23 mouse cellular contexts compared by ENCODE assay signal in genomic region chr1:34859761-34860160, GRCm38 (mm10). TPM values are rescaled to one million over a fixed set of nuclear protein-coding genes. Genes with fewer than 3 reads are reported as not detected.
DNase-seq lines count a peak whose midpoint lies in the region; ATAC-seq and TF ChIP-seq lines count a peak whose summit lies in the region.
"Had no signal": no experiment of that assay in that cellular context is flagged by ENCODE, and none has a peak within 500 bp of the region (broad histone marks: within the 10 kb centered on the region; RNA-seq: fewer than 3 reads in every experiment).

No protein-coding gene starts in this region.

- DNase-seq in ES-CJ7 (ENCODE audit: low read depth, low spot score) (peak; percentile 31), R1 (ENCODE audit: low read depth, low spot score) (peak; percentile 73)
- DNase-seq in thymus, adult 18-20 months, result no peak
- DNase-seq: adrenal gland, adult 8-10 months; adrenal gland, postnatal 14 days; adrenal gland, postnatal 36 days; cerebellum, adult 11-12 months; cerebellum, adult 2 months; cerebellum, adult 9-10 months; cerebellum, postnatal 25 days; embryo, embryonic 11 days had no signal

- peaks cover 28% of the 10 kb centered on the region for H3K79me2 ChIP-seq in myocyte (ENCODE audit: control insufficient read depth, insufficient read depth)

- WGBS in hindbrain, embryonic 12.5 days, result 92% methylated on average over 3 of the region's 3 CpGs

- no peak overlapping the region for H3ac ChIP-seq in myocyte (ENCODE audit: control insufficient read depth, insufficient read length)

- TF ChIP-seq POLR2A in myocyte (IDR thresholded peaks at IDR 0.05; ENCODE audit: insufficient read length, low read depth), result no peak

- H3K27me3 ChIP-seq in myocyte (ENCODE audit: control insufficient read depth, insufficient read depth, insufficient read length), result no peaks in the 10 kb centered on the region
- H3K27me3 ChIP-seq in hindbrain, embryonic 12.5 days, result no peaks in the 10 kb centered on the region
- H3K27me3 ChIP-seq: embryonic facial prominence, embryonic 13.5 days; embryonic facial prominence, embryonic 15.5 days; forebrain, embryonic 12.5 days; Patski had no signal

- H3K4me3 ChIP-seq in myocyte, result no peak overlapping the region
- no peak overlapping the region for H3K4me3 ChIP-seq in hindbrain, embryonic 12.5 days
- H3K4me3 ChIP-seq: embryonic facial prominence, embryonic 13.5 days; embryonic facial prominence, embryonic 15.5 days; erythroblast, embryonic 14.5 days; forebrain, embryonic 10.5 days; forebrain, embryonic 12.5 days had no signal

- no peak overlapping the region for H3K9ac ChIP-seq in hindbrain, embryonic 12.5 days
- H3K9ac ChIP-seq: embryonic facial prominence, embryonic 13.5 days; embryonic facial prominence, embryonic 15.5 days; forebrain, embryonic 12.5 days had no signal

- H3K9me3 ChIP-seq in hindbrain, embryonic 12.5 days (replicated peaks), result no peaks in the 10 kb centered on the region
- H3K9me3 ChIP-seq: embryonic facial prominence, embryonic 13.5 days; embryonic facial prominence, embryonic 15.5 days; forebrain, embryonic 10.5 days; forebrain, embryonic 12.5 days; G1E had no signal

- no peaks in the 10 kb centered on the region for H3K4me1 ChIP-seq in hindbrain, embryonic 12.5 days
- H3K4me1 ChIP-seq: embryonic facial prominence, embryonic 13.5 days; embryonic facial prominence, embryonic 15.5 days; forebrain, embryonic 10.5 days; forebrain, embryonic 12.5 days had no signal

- H3K36me3 ChIP-seq in myocyte (ENCODE audit: control insufficient read depth, insufficient read depth), result peaks cover 14% of the 10 kb centered on the region
- H3K36me3 ChIP-seq in hindbrain, embryonic 12.5 days, result peaks cover 26% of the 10 kb centered on the region

- no peak overlapping the region for H3K4me2 ChIP-seq in myocyte (ENCODE audit: low read depth)
- no peak overlapping the region for H3K4me2 ChIP-seq in hindbrain, embryonic 12.5 days (replicated peaks)
- H3K4me2 ChIP-seq: embryonic facial prominence, embryonic 13.5 days; embryonic facial prominence, embryonic 15.5 days; forebrain, embryonic 12.5 days had no signal

- ATAC-seq in hindbrain, embryonic 12.5 days (ENCODE audit: low FRiP score), result no peak
- ATAC-seq: activated CD4-positive, CD25-positive, alpha-beta regulatory T cell, adult 4 months; forebrain, embryonic 14.5 days; forebrain, embryonic 16.5 days; Patski had no signal

- no peak overlapping the region for H3K27ac ChIP-seq in hindbrain, embryonic 12.5 days
- H3K27ac ChIP-seq: embryonic facial prominence, embryonic 13.5 days; embryonic facial prominence, embryonic 15.5 days; forebrain, embryonic 10.5 days; forebrain, embryonic 12.5 days had no signal

TF ChIP-seq in myocyte, 11 proteins besides CTCF, POLR2A, EP300 and RAD21:
- TF ChIP-seq REST (IDR thresholded peaks at IDR 0.05; ENCODE audit: insufficient read depth, insufficient read length), result no peak
- TF ChIP-seq MYOD1 (IDR thresholded peaks at IDR 0.05; ENCODE audit: control insufficient read depth in 1 of 3, insufficient read length in 2 of 3, low read depth in 2 of 3), result peak in 2 of 3 experiments; percentile 66 to 72
- TF ChIP-seq MYOG (IDR thresholded peaks at IDR 0.05; ENCODE audit: control insufficient read depth in 1 of 3, insufficient read depth in 1 of 3, insufficient read length in 2 of 3, low read depth in 2 of 3), result peak in 2 of 3 experiments; percentile 53 to 83
TF ChIP-seq in myocyte: peak in this region for 2.

RNA-seq across cellular contexts. Expression of gene Plekhb2, which starts 10.0 kb away (rescaled TPM):
- polyA plus RNA-seq in myocyte (2012; fragmentation: generic; extraction: Trizol), result 66.2 TPM
- polyA plus RNA-seq in hindbrain, embryonic 12.5 days (2016; fragmentation: Nextera tagmentation; extraction: Ambion mirVana), result 50.8 and 59.8 TPM in 2 replicates

RNA-seq across cellular contexts. Expression of gene Fam168b, which starts 16.9 kb away (rescaled TPM):
- 37.7 TPM for polyA plus RNA-seq in myocyte (2012; fragmentation: generic; extraction: Trizol)
- polyA plus RNA-seq in hindbrain, embryonic 12.5 days (2016; fragmentation: Nextera tagmentation; extraction: Ambion mirVana), result 170 TPM in 2 replicates

Comparison
In these comparisons a context has a peak if more than half of its experiments do, and no peak if none do; other contexts are left out.
1. DNase-seq: peak in ES-CJ7 (single experiment) and R1 (single experiment); none in thymus, adult 18-20 months (0 of 2).